Mouse (Mus musculus) myocyte (in vitro differentiated cells): ENCODE results near the gene Tmem108.

Source experiments
- CEBPB ChIP-seq: IDR thresholded peaks from 2 replicates; pipeline ENCODE4 v1.6.1; 2011; ENCODE audit warnings: mild to moderate bottlenecking, moderate library complexity; ENCODE audit not compliant: poor library complexity, insufficient read depth, severe bottlenecking
- E2F4 ChIP-seq: IDR thresholded peaks from one replicate; pipeline ENCODE4 v1.6.1; 2011; ENCODE audit warnings: mild to moderate bottlenecking, control low read depth, moderate library complexity; ENCODE audit not compliant: insufficient read depth
- MAX ChIP-seq: IDR thresholded peaks from one replicate; pipeline ENCODE4 v1.6.1; 2011; ENCODE audit warnings: low read depth, mild to moderate bottlenecking, control low read depth
- MYOD1 ChIP-seq, 3 experiments: IDR thresholded peaks; one replicate each; pipeline ENCODE4 v1.6.1; 2011; ENCODE audit warnings: control low read depth in 2 of 3, low read depth in 2 of 3, mild to moderate bottlenecking in 2 of 3, moderate library complexity in 1 of 3; ENCODE audit not compliant: insufficient read length in 2 of 3, control insufficient read depth in 1 of 3
- POLR2A ChIP-seq: IDR thresholded peaks from one replicate; pipeline ENCODE4 v1.6.1; 2011; ENCODE audit warnings: low read depth, mild to moderate bottlenecking, control low read depth, moderate library complexity; ENCODE audit not compliant: insufficient read length
- POLR2AphosphoS2 ChIP-seq: IDR thresholded peaks from one replicate; pipeline ENCODE4 v1.6.1; 2011; ENCODE audit warnings: low read depth, control low read depth; ENCODE audit not compliant: insufficient read length
- TCF12 ChIP-seq: IDR thresholded peaks from one replicate; pipeline ENCODE4 v1.6.1; 2011; ENCODE audit warnings: mild to moderate bottlenecking, control low read depth; ENCODE audit not compliant: poor library complexity, insufficient read depth, severe bottlenecking
- USF1 ChIP-seq: IDR thresholded peaks from one replicate; pipeline ENCODE4 v1.6.1; 2011; ENCODE audit warnings: low read depth, mild to moderate bottlenecking, control low read depth, moderate library complexity

DNA sequence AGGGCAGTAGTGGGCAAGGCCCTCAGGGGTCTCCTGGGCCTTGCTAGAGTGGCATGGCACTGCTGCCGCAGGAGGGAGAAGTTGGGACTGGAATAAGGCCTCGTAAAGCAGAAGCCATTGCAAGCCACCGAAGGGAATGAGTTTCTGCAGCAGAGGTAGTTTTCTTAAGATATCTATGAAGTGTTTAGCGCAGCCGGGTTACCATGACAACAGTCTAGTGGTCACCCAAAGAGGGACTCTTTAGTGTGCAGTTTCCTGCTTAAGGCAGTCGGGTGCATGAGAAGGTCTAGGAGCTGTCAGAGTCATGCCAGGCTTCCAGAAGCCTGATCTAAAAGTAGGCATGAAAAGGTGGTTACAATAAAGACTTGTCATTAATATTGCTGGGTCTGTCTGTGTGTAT, 95.8 kb downstream of the Tmem108 start:
- TF ChIP-seq POLR2A (no peak), TCF12 (no peak), USF1 (no peak), MAX (no peak), MYOD1 (IDR thresholded peaks at IDR 0.05; ENCODE audit: control insufficient read depth in 1 of 3, insufficient read length in 2 of 3, low read depth in 2 of 3) (no peak), E2F4 (no peak), POLR2AphosphoS2 (no peak), CEBPB (no peak)
